Mouse (Mus musculus) liver, embryonic 11.5 days (tissue): Measurements from ENCODE around the gene Olfr1371. TPM values are rescaled to one million over a fixed set of nuclear protein-coding genes. Genes with fewer than 3 reads are reported as not detected.
"Not testable (repeated sequence)": the region's sequence is repeated elsewhere in the genome, so short reads cannot be mapped to it uniquely, and the experiment has no call there.

ENCODE experiments used
- ATAC-seq: fragments of 200-750 bp; cut with Nextera tagmentation; replicated peaks from 2 replicates; pipeline ENCODE4 v1.8.0; 2017; ENCODE audit warnings: moderate number of reproducible peaks, mild to moderate bottlenecking, moderate TSS enrichment, moderate library complexity; ENCODE audit not compliant: low FRiP score
- DNase-seq: peaks from one replicate; pipeline ENCODE4 v3.0.0-alpha.2; 2017; ENCODE audit warnings: low spot score
- H3K27ac ChIP-seq: fragments of 300-500 bp; sonication (generic); 2 replicates; pipeline ENCODE4 v1.5.1; 2014; ENCODE audit warnings: mild to moderate bottlenecking, low read depth, low read length, control low read depth
- H3K27me3 ChIP-seq: fragments of 300-500 bp; sonication (generic); replicated peaks from 2 replicates; pipeline ENCODE4 v1.6.1; 2014; ENCODE audit warnings: low read length, mixed read lengths; ENCODE audit not compliant: control insufficient read depth, insufficient read depth
- H3K36me3 ChIP-seq: fragments of 300-500 bp; sonication (generic); 2 replicates; pipeline ENCODE4 v1.6.1; 2014; ENCODE audit warnings: mild to moderate bottlenecking, low read length, moderate library complexity, mixed read lengths; ENCODE audit not compliant: control insufficient read depth, insufficient read depth
- H3K4me1 ChIP-seq: fragments of 300-500 bp; sonication (generic); replicated peaks from 2 replicates; pipeline ENCODE4 v1.6.1; 2014; ENCODE audit warnings: low read length, mixed read lengths; ENCODE audit not compliant: control insufficient read depth, insufficient read depth
- H3K4me2 ChIP-seq: fragments of 300-500 bp; sonication (generic); 2 replicates; pipeline ENCODE4 v1.6.1; 2014; ENCODE audit warnings: mild to moderate bottlenecking, control low read depth, moderate library complexity
- H3K4me3 ChIP-seq: fragments of 300-500 bp; sonication (generic); 2 replicates; pipeline ENCODE4 v1.5.1; 2014; ENCODE audit warnings: low read depth, low read length, control low read depth
- H3K9ac ChIP-seq: fragments of 300-500 bp; sonication (generic); 2 replicates; pipeline ENCODE4 v1.6.1; 2014; ENCODE audit warnings: low read depth, low read length, control low read depth
- H3K9me3 ChIP-seq: fragments of 300-500 bp; sonication (generic); 2 replicates; pipeline ENCODE4 v1.6.1; 2016; ENCODE audit warnings: low read length, inconsistent platforms, mixed read lengths; ENCODE audit not compliant: control insufficient read depth
- WGBS: fragments of 180-500 bp; shearing (Covaris S2); extraction: QIAGEN DNeasy Blood & Tissue Kit; methylation state at CpG from one replicate; pipeline ENCODE4 v1.1.7; 2014; 5-methylcytosine and 5-hydroxymethylcytosine counted together
- polyA plus RNA-seq: library from polyadenylated mRNA; unstranded; fragments of >200 nt; fragmentation: Nextera tagmentation; extraction: Ambion mirVana; gene quantifications from 2 replicates; pipeline ENCODE4 v1.2.1, GENCODE M21; 2014

Olfr1371 gene
- polyA plus RNA-seq, 1 experiment from 2014 or later, result not detected

GRCm38 (mm10) chr11:52228722-52229448 lies 15.1 kb upstream of the Olfr1371 start:
- H3K27ac ChIP-seq, result no peak overlapping the region
- no peak overlapping the region for H3K4me3 ChIP-seq
- H3K27me3 ChIP-seq, result no peaks in the 10 kb centered on the region
- peaks cover 11% of the 10 kb centered on the region for H3K4me1 ChIP-seq
- H3K4me2 ChIP-seq, result no peak overlapping the region
- WGBS, result 88% methylated on average over 7 of the region's 7 CpGs
- no peaks in the 10 kb centered on the region for H3K36me3 ChIP-seq
- ATAC-seq, result no peak
- no peak for DNase-seq
- H3K9ac ChIP-seq, result no peak overlapping the region
- no peaks in the 10 kb centered on the region for H3K9me3 ChIP-seq

GRCm38 (mm10) chr11:52227466-52228226 lies 13.9 kb upstream of the Olfr1371 start:
- ATAC-seq, result no peak
- 77% methylated on average over 13 of the region's 13 CpGs for WGBS
- Histone ChIP-seq H3K9me3 (no peaks in the 10 kb centered on the region), H3K4me1 (peaks cover 6% of the 10 kb centered on the region), H3K4me3 (no peak overlapping the region), H3K27me3 (no peaks in the 10 kb centered on the region), H3K4me2 (no peak overlapping the region), H3K9ac (no peak overlapping the region), H3K27ac (no peak overlapping the region), H3K36me3 (no peaks in the 10 kb centered on the region)
- no peak for DNase-seq

GRCm38 (mm10) chr11:52227053-52227452 lies 13.3 kb upstream of the Olfr1371 start:
- H3K27ac ChIP-seq, result no peak overlapping the region
- no peaks in the 10 kb centered on the region for H3K9me3 ChIP-seq
- H3K36me3 ChIP-seq, result no peaks in the 10 kb centered on the region
- DNase-seq, result no peak
- no peaks in the 10 kb centered on the region for H3K27me3 ChIP-seq
- no peak overlapping the region for H3K4me2 ChIP-seq
- H3K4me1 ChIP-seq, result peaks cover 6% of the 10 kb centered on the region
- 79% methylated on average over 3 of the region's 3 CpGs for WGBS
- H3K4me3 ChIP-seq, result no peak overlapping the region
- H3K9ac ChIP-seq, result no peak overlapping the region
- no peak for ATAC-seq

GRCm38 (mm10) chr11:52225986-52226599 lies 12.3 kb upstream of the Olfr1371 start:
- no peak overlapping the region for H3K9ac ChIP-seq
- DNase-seq (no peak), ATAC-seq (no peak)
- no peak overlapping the region for H3K4me2 ChIP-seq
- no peaks in the 10 kb centered on the region for H3K9me3 ChIP-seq
- H3K4me3 ChIP-seq, result no peak overlapping the region
- peaks cover 5% of the 10 kb centered on the region for H3K4me1 ChIP-seq
- WGBS, result 57% methylated on average over 3 of the region's 3 CpGs
- H3K27me3 ChIP-seq, result no peaks in the 10 kb centered on the region
- H3K36me3 ChIP-seq, result no peaks in the 10 kb centered on the region
- no peak overlapping the region for H3K27ac ChIP-seq

- DNase-seq (no peak), ATAC-seq (peak; percentile 36; the same call in 1 of the 2 replicates)
- peak overlapping the region; percentile 50 for H3K4me2 ChIP-seq
- H3K27ac ChIP-seq, result no peak overlapping the region
- no peaks in the 10 kb centered on the region for H3K36me3 ChIP-seq
- no peak overlapping the region for H3K9ac ChIP-seq
- WGBS, result 14% methylated on average over 19 of the region's 19 CpGs
- no peaks in the 10 kb centered on the region for H3K4me1 ChIP-seq
- H3K4me3 ChIP-seq, result 0 out of 2 replicates have a peak overlapping the region, but pooled peaks have one; percentile 10
- no peaks in the 10 kb centered on the region for H3K27me3 ChIP-seq
- no peaks in the 10 kb centered on the region for H3K9me3 ChIP-seq
Measured at GRCm38 (mm10) chr11:52223968-52224682, 10.3 kb upstream of the Olfr1371 start.

- no peak overlapping the region for H3K9ac ChIP-seq
- H3K36me3 ChIP-seq, result no peaks in the 10 kb centered on the region
- no peak overlapping the region for H3K4me3 ChIP-seq
- no peaks in the 10 kb centered on the region for H3K9me3 ChIP-seq
- DNase-seq (no peak), ATAC-seq (no peak)
- WGBS, result 54% methylated on average over 6 of the region's 6 CpGs
- H3K27ac ChIP-seq, result no peak overlapping the region
- no peaks in the 10 kb centered on the region for H3K27me3 ChIP-seq
- no peaks in the 10 kb centered on the region for H3K4me1 ChIP-seq
- H3K4me2 ChIP-seq, result no peak overlapping the region
Measured at GRCm38 (mm10) chr11:52222891-52223290, 9.1 kb upstream of the Olfr1371 start.

- not testable (repeated sequence) for H3K4me1 ChIP-seq, H3K36me3 ChIP-seq, H3K27ac ChIP-seq, DNase-seq, H3K4me2 ChIP-seq, ATAC-seq, H3K4me3 ChIP-seq, H3K9me3 ChIP-seq, H3K27me3 ChIP-seq, H3K9ac ChIP-seq
- WGBS, result 79% methylated on average over 6 of the region's 6 CpGs
Measured at GRCm38 (mm10) chr11:52221921-52222320, 8.1 kb upstream of the Olfr1371 start.

- Histone ChIP-seq H3K36me3 (no peaks in the 10 kb centered on the region), H3K9me3 (no peaks in the 10 kb centered on the region), H3K27me3 (no peaks in the 10 kb centered on the region), H3K4me2 (peak overlapping the region; percentile 36; the same call in 1 of the 2 replicates), H3K4me3 (no peak overlapping the region), H3K4me1 (no peaks in the 10 kb centered on the region), H3K27ac (no peak overlapping the region), H3K9ac (no peak overlapping the region)
- peak; percentile 57 for DNase-seq
- ATAC-seq, result 0 out of 2 replicates have a peak, but pooled peaks have one; percentile 41
- WGBS, result 11% methylated on average over 4 of the region's 4 CpGs
Measured at GRCm38 (mm10) chr11:52220282-52220681, 6.5 kb upstream of the Olfr1371 start.
